Mouse (Mus musculus) bone marrow, adult 2 months (tissue): Measurements from ENCODE around the gene Skiv2l.

ENCODE experiments used
- CTCF ChIP-seq: fragments of 200-500 bp; IDR thresholded peaks from 2 replicates; pipeline ENCODE4 v1.5.1; 2011; ENCODE audit warnings: low read length, control low read depth; ENCODE audit not compliant: control insufficient read depth, insufficient read depth
- POLR2A ChIP-seq: fragments of 200-500 bp; IDR thresholded peaks from 2 replicates; pipeline ENCODE4 v1.6.1; 2011; ENCODE audit warnings: low read depth, mild to moderate bottlenecking, control low read depth, low read length, borderline replicate concordance; ENCODE audit not compliant: control insufficient read depth

DNA sequence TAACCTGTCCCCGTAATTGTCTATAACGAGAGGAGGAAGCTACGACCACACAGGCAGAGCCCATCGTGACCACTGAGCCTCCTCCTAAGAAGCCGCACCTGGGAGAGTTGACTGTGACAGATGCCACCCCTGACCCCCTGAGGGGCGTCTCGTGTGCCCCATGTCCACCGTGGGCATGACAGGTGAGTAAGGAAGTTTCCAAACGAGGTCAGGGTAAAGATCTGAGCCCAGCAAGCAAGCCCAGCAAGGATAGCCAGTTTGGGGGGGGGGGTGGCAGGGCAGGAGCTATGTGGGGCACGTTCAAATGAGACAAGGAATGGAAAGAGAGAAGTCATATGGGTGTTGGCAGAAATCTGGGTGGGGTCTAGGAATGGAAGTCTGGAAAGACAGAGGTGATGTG lies 55.0 kb downstream of the Skiv2l start:
- TF ChIP-seq CTCF (no peak), POLR2A (no peak)
